In genomic region chr4:86074871-86075270, GRCm38 (mm10) we compare ENCODE assay signal across 23 mouse cellular contexts.
DNase-seq lines count a peak whose midpoint lies in the region; ATAC-seq and TF ChIP-seq lines count a peak whose summit lies in the region.
"Had no signal": no experiment of that assay in that cellular context is flagged by ENCODE, and none has a peak within 500 bp of the region (broad histone marks: within the 10 kb centered on the region; RNA-seq: fewer than 3 reads in every experiment).

No protein-coding gene starts in this region.

- no peak overlapping the region for H3K9ac ChIP-seq in kidney, embryonic 15.5 days
- no peak overlapping the region for H3K9ac ChIP-seq in kidney, embryonic 14.5 days (ENCODE audit: low read depth, low read length)
- H3K9ac ChIP-seq in intestine, postnatal 0 days (ENCODE audit: low read depth, low read length): no peak overlapping the region
- H3K9ac ChIP-seq: forebrain, postnatal 0 days; hindbrain, embryonic 14.5 days; intestine, embryonic 15.5 days; liver, embryonic 12.5 days; midbrain, embryonic 12.5 days had no signal

- H3K4me3 ChIP-seq in heart, embryonic 10.5 days: no peak overlapping the region
- no peak overlapping the region for H3K4me3 ChIP-seq in kidney, embryonic 15.5 days (replicated peaks)
- H3K4me3 ChIP-seq in kidney, embryonic 14.5 days (ENCODE audit: low read length): no peak overlapping the region
- H3K4me3 ChIP-seq in intestine, postnatal 0 days (ENCODE audit: low read depth, low read length): no peak overlapping the region
- H3K4me3 ChIP-seq: intestine, embryonic 15.5 days; liver, embryonic 12.5 days; midbrain, embryonic 12.5 days had no signal

- no peak for ATAC-seq in kidney, embryonic 15.5 days (replicated peaks; ENCODE audit: low FRiP score)
- ATAC-seq in kidney, embryonic 14.5 days (ENCODE audit: low FRiP score, low TSS enrichment): no peak
- ATAC-seq in intestine, postnatal 0 days: no peak
- ATAC-seq: CD4-positive, CD25-positive, alpha-beta regulatory T cell, adult 4 months; forebrain, postnatal 0 days; intestine, embryonic 15.5 days; liver, embryonic 12.5 days had no signal

- H3K9me3 ChIP-seq in heart, embryonic 10.5 days: no peaks in the 10 kb centered on the region
- no peaks in the 10 kb centered on the region for H3K9me3 ChIP-seq in kidney, embryonic 15.5 days (replicated peaks)
- no peaks in the 10 kb centered on the region for H3K9me3 ChIP-seq in kidney, embryonic 14.5 days (ENCODE audit: control insufficient read depth, low read length)
- no peaks in the 10 kb centered on the region for H3K9me3 ChIP-seq in intestine, postnatal 0 days (ENCODE audit: control insufficient read depth)
- H3K9me3 ChIP-seq: intestine, embryonic 15.5 days; liver, embryonic 12.5 days; midbrain, embryonic 12.5 days had no signal

- H3K27ac ChIP-seq in heart, embryonic 10.5 days: no peak overlapping the region
- H3K27ac ChIP-seq in kidney, embryonic 15.5 days: peak overlapping the region; percentile 22; the same call in 1 of the 2 replicates
- no peak overlapping the region for H3K27ac ChIP-seq in kidney, embryonic 14.5 days (ENCODE audit: low read depth, low read length)
- no peak overlapping the region for H3K27ac ChIP-seq in intestine, postnatal 0 days (ENCODE audit: low read depth, low read length)
- H3K27ac ChIP-seq: hindbrain, embryonic 14.5 days; intestine, embryonic 15.5 days; liver, embryonic 12.5 days; midbrain, embryonic 12.5 days had no signal

- H3K4me1 ChIP-seq in heart, embryonic 10.5 days: no peaks in the 10 kb centered on the region
- H3K4me1 ChIP-seq in kidney, embryonic 15.5 days: 0 out of 2 replicates have a peak, but pooled peaks cover 4% of the 10 kb centered on the region
- H3K4me1 ChIP-seq in kidney, embryonic 14.5 days (ENCODE audit: control insufficient read depth, insufficient read depth, low read length): no peaks in the 10 kb centered on the region
- no peaks in the 10 kb centered on the region for H3K4me1 ChIP-seq in intestine, postnatal 0 days (replicated peaks; ENCODE audit: control insufficient read depth, insufficient read depth, low read length)
- H3K4me1 ChIP-seq: intestine, embryonic 15.5 days; liver, embryonic 12.5 days; midbrain, embryonic 12.5 days had no signal

- peak; percentile 92 for DNase-seq in heart, adult 11 months
- DNase-seq in heart, embryonic 10.5 days (ENCODE audit: low spot score): no peak
- DNase-seq in lung, postnatal 25 days (ENCODE audit: low spot score): peak; percentile 18
- DNase-seq in lung, postnatal 10 days: no peak
- DNase-seq in skeletal muscle tissue, adult 2 months (ENCODE audit: low read depth, low spot score): peak; percentile 67
- DNase-seq: adrenal gland, postnatal 14 days; cerebellum, adult 8-10 months; cerebellum, postnatal 36 days; embryo, embryonic 11 days; forebrain, postnatal 0 days; gastrocnemius, postnatal 36 days; kidney, postnatal 10 days; lung, adult 18-20 months; thymus, adult 18-20 months; thymus, postnatal 36 days had no signal

- WGBS in heart, embryonic 10.5 days: 23% methylated on average over 1 of the region's 1 CpGs
- 35% methylated on average over 1 of the region's 1 CpGs for WGBS in kidney, embryonic 15.5 days
- 59% methylated on average over 1 of the region's 1 CpGs for WGBS in kidney, embryonic 14.5 days
- WGBS in intestine, postnatal 0 days: 34% methylated on average over 1 of the region's 1 CpGs

- no peaks in the 10 kb centered on the region for H3K27me3 ChIP-seq in heart, embryonic 10.5 days (ENCODE audit: insufficient read depth, poor library complexity, severe bottlenecking)
- H3K27me3 ChIP-seq in kidney, embryonic 15.5 days: no peaks in the 10 kb centered on the region
- no peaks in the 10 kb centered on the region for H3K27me3 ChIP-seq in kidney, embryonic 14.5 days (ENCODE audit: control insufficient read depth, insufficient read depth, low read length)
- no peaks in the 10 kb centered on the region for H3K27me3 ChIP-seq in intestine, postnatal 0 days (replicated peaks; ENCODE audit: control insufficient read depth, insufficient read depth, low read length)
- H3K27me3 ChIP-seq: intestine, embryonic 15.5 days; liver, embryonic 12.5 days; midbrain, embryonic 12.5 days had no signal

- H3K4me2 ChIP-seq in kidney, embryonic 15.5 days: 0 out of 2 replicates have a peak overlapping the region, but pooled peaks have one; percentile 9
- no peak overlapping the region for H3K4me2 ChIP-seq in kidney, embryonic 14.5 days (replicated peaks; ENCODE audit: low read depth, low read length)
- no peak overlapping the region for H3K4me2 ChIP-seq in intestine, postnatal 0 days (replicated peaks; ENCODE audit: low read depth)
- H3K4me2 ChIP-seq: hindbrain, embryonic 14.5 days; intestine, embryonic 15.5 days; liver, embryonic 12.5 days; midbrain, embryonic 12.5 days had no signal

- no peaks in the 10 kb centered on the region for H3K36me3 ChIP-seq in heart, embryonic 10.5 days
- H3K36me3 ChIP-seq in kidney, embryonic 15.5 days: no peaks in the 10 kb centered on the region
- no peaks in the 10 kb centered on the region for H3K36me3 ChIP-seq in kidney, embryonic 14.5 days (ENCODE audit: control insufficient read depth, insufficient read depth, low read length)
- H3K36me3 ChIP-seq in intestine, postnatal 0 days (ENCODE audit: control insufficient read depth, insufficient read depth): no peaks in the 10 kb centered on the region
- H3K36me3 ChIP-seq: intestine, embryonic 15.5 days; liver, embryonic 12.5 days; midbrain, embryonic 12.5 days had no signal

- TF ChIP-seq CTCF in intestine, postnatal 0 days (IDR thresholded peaks at IDR 0.05; ENCODE audit: low read depth): no peak

Comparison
In these comparisons a context has a peak if more than half of its experiments do, and no peak if none do; other contexts are left out.
1. DNase-seq: peak in heart, adult 11 months (single experiment), lung, postnatal 25 days (single experiment) and skeletal muscle tissue, adult 2 months (single experiment); none in heart, embryonic 10.5 days (single experiment) and lung, postnatal 10 days (single experiment).